ENCODE assay signal across 8 mouse cellular contexts in genomic region chr7:125393228-125393627, GRCm38 (mm10). TPM values are rescaled to one million over a fixed set of nuclear protein-coding genes. Genes with fewer than 3 reads are reported as not detected.
DNase-seq lines count a peak whose midpoint lies in the region; ATAC-seq and TF ChIP-seq lines count a peak whose summit lies in the region.

No protein-coding gene starts in this region.

- under 1% methylated on average over 15 of the region's 16 CpGs for WGBS in lung, embryonic 16.5 days
- WGBS in liver, postnatal 0 days (ENCODE audit: insufficient replicate concordance), result 3% methylated on average over 16 of the region's 16 CpGs
- WGBS in stomach, postnatal 0 days, result 4% methylated on average over 16 of the region's 16 CpGs

- no peaks in the 10 kb centered on the region for H3K27me3 ChIP-seq in lung, embryonic 16.5 days (ENCODE audit: control insufficient read depth, insufficient read depth, low read depth, low read length)
- peaks cover 10% of the 10 kb centered on the region for H3K27me3 ChIP-seq in liver, postnatal 0 days (ENCODE audit: insufficient read depth, low read length)
- H3K27me3 ChIP-seq in stomach, postnatal 0 days (ENCODE audit: control insufficient read depth, insufficient read depth, low read length), result no peaks in the 10 kb centered on the region

- TF ChIP-seq EP300 in liver, postnatal 0 days (IDR thresholded peaks at IDR 0.05; ENCODE audit: low read depth), result no peak
- TF ChIP-seq EP300 in stomach, postnatal 0 days (optimal IDR thresholded peaks at IDR 0.05), result no peak

- DNase-seq in CD4-positive, CD25-positive, alpha-beta regulatory T cell, adult 2 months (ENCODE audit: low read depth, low spot score), result peak; percentile 17
- DNase-seq in lung, adult 18-20 months, result no peak
- DNase-seq in heart, postnatal 4 days, result peak; percentile 13
- DNase-seq in liver, postnatal 0 days, result no peak
- no peak for DNase-seq in stomach, postnatal 0 days (ENCODE audit: low spot score)
- no peak for DNase-seq in urinary bladder, postnatal 25 days (ENCODE audit: low spot score)

- H3K4me3 ChIP-seq in lung, embryonic 16.5 days (ENCODE audit: low read length), result peak overlapping the region; percentile 47
- peak overlapping the region; percentile 33 for H3K4me3 ChIP-seq in liver, postnatal 0 days (ENCODE audit: low read depth, low read length)
- peak overlapping the region; percentile 33 for H3K4me3 ChIP-seq in stomach, postnatal 0 days (ENCODE audit: low read depth, low read length)

- H3K4me1 ChIP-seq in lung, embryonic 16.5 days (replicated peaks; ENCODE audit: control insufficient read depth, insufficient read depth, low read length), result peaks cover 8% of the 10 kb centered on the region
- peaks cover 2% of the 10 kb centered on the region; the same call in 1 of the 2 replicates for H3K4me1 ChIP-seq in liver, postnatal 0 days (ENCODE audit: insufficient read depth)
- H3K4me1 ChIP-seq in stomach, postnatal 0 days (replicated peaks; ENCODE audit: control insufficient read depth, insufficient read depth), result no peaks in the 10 kb centered on the region

- H3K9me3 ChIP-seq in lung, embryonic 16.5 days (ENCODE audit: control insufficient read depth, low read length), result no peaks in the 10 kb centered on the region
- H3K9me3 ChIP-seq in liver, postnatal 0 days (ENCODE audit: low read length), result no peaks in the 10 kb centered on the region
- H3K9me3 ChIP-seq in stomach, postnatal 0 days (ENCODE audit: control insufficient read depth, low read length), result no peaks in the 10 kb centered on the region

- no peak overlapping the region for H3K27ac ChIP-seq in lung, embryonic 16.5 days (ENCODE audit: low read length)
- H3K27ac ChIP-seq in liver, postnatal 0 days (ENCODE audit: low read depth), result no peak overlapping the region
- no peak overlapping the region for H3K27ac ChIP-seq in stomach, postnatal 0 days (replicated peaks)

- ATAC-seq in CD4-positive, CD25-positive, alpha-beta regulatory T cell, adult 4 months, result no peak
- peak; percentile 32 for ATAC-seq in lung, embryonic 16.5 days (ENCODE audit: low read depth)
- no peak for ATAC-seq in liver, postnatal 0 days
- peak; percentile 19; the same call in 1 of the 2 replicates for ATAC-seq in stomach, postnatal 0 days (ENCODE audit: low FRiP score, low TSS enrichment)

- H3K36me3 ChIP-seq in lung, embryonic 16.5 days (ENCODE audit: control insufficient read depth, insufficient read depth, low read length), result no peaks in the 10 kb centered on the region
- no peaks in the 10 kb centered on the region for H3K36me3 ChIP-seq in liver, postnatal 0 days (replicated peaks; ENCODE audit: insufficient read depth, low read length)
- H3K36me3 ChIP-seq in stomach, postnatal 0 days (ENCODE audit: control insufficient read depth, insufficient read depth, low read length), result no peaks in the 10 kb centered on the region

- H3K9ac ChIP-seq in lung, embryonic 16.5 days (ENCODE audit: low read length), result peak overlapping the region; percentile 52
- H3K9ac ChIP-seq in liver, postnatal 0 days (replicated peaks), result no peak overlapping the region
- 0 out of 2 replicates have a peak overlapping the region, but pooled peaks have one; percentile 45 for H3K9ac ChIP-seq in stomach, postnatal 0 days (ENCODE audit: low read length)

- peak overlapping the region; percentile 73 for H3K4me2 ChIP-seq in lung, embryonic 16.5 days (ENCODE audit: low read depth, low read length)
- H3K4me2 ChIP-seq in liver, postnatal 0 days (ENCODE audit: low read depth, low read length), result peak overlapping the region; percentile 76
- H3K4me2 ChIP-seq in stomach, postnatal 0 days (replicated peaks; ENCODE audit: low read depth), result peak overlapping the region; percentile 64

- TF ChIP-seq CTCF in liver, postnatal 0 days (IDR thresholded peaks at IDR 0.05; ENCODE audit: low read depth), result no peak
- TF ChIP-seq CTCF in stomach, postnatal 0 days (IDR thresholded peaks at IDR 0.05; ENCODE audit: low read depth), result no peak

RNA-seq across cellular contexts. Expression of gene Kdm8, which starts 51.2 kb away (rescaled TPM):
- polyA plus RNA-seq in CD4-positive, CD25-positive, alpha-beta regulatory T cell, adult 4 months (2017; shearing (Covaris generic)), result 10 to 100 TPM in 1 of 2 experiments, 1 to 10 TPM in 1; 4.5 to 10.9 TPM
- 12.4 and 13.1 TPM in 2 replicates for polyA plus RNA-seq in lung, embryonic 16.5 days (2015; fragmentation: Nextera tagmentation; extraction: Ambion mirVana)
- 1 to 10 TPM; 4.4 to 5.3 TPM for total RNA-seq in heart, postnatal 4 days (2021)
- polyA plus RNA-seq in liver, postnatal 0 days (2015; fragmentation: Nextera tagmentation; extraction: Ambion mirVana), result 2.1 and 2.8 TPM in 2 replicates
- 3.4 and 3.8 TPM in 2 replicates for polyA plus RNA-seq in stomach, postnatal 0 days (2015; fragmentation: Nextera tagmentation; extraction: Ambion mirVana)

Comparison
In these comparisons a context has a peak if more than half of its experiments do, and no peak if none do; other contexts are left out.
1. DNase-seq: peak in CD4-positive, CD25-positive, alpha-beta regulatory T cell, adult 2 months (single experiment) and heart, postnatal 4 days (single experiment); none in lung, adult 18-20 months (0 of 2), liver, postnatal 0 days (single experiment), stomach, postnatal 0 days (single experiment) and urinary bladder, postnatal 25 days (single experiment).
2. ATAC-seq: peak in lung, embryonic 16.5 days (single experiment) and stomach, postnatal 0 days (single experiment); none in CD4-positive, CD25-positive, alpha-beta regulatory T cell, adult 4 months (single experiment) and liver, postnatal 0 days (single experiment).
3. Peak in every context shown above with its lines, with median percentiles within 50 percentile points of each other: H3K4me2 ChIP-seq and H3K4me3 ChIP-seq.